ENCODE assay signal across 1 mouse cellular context in the genomic region with DNA sequence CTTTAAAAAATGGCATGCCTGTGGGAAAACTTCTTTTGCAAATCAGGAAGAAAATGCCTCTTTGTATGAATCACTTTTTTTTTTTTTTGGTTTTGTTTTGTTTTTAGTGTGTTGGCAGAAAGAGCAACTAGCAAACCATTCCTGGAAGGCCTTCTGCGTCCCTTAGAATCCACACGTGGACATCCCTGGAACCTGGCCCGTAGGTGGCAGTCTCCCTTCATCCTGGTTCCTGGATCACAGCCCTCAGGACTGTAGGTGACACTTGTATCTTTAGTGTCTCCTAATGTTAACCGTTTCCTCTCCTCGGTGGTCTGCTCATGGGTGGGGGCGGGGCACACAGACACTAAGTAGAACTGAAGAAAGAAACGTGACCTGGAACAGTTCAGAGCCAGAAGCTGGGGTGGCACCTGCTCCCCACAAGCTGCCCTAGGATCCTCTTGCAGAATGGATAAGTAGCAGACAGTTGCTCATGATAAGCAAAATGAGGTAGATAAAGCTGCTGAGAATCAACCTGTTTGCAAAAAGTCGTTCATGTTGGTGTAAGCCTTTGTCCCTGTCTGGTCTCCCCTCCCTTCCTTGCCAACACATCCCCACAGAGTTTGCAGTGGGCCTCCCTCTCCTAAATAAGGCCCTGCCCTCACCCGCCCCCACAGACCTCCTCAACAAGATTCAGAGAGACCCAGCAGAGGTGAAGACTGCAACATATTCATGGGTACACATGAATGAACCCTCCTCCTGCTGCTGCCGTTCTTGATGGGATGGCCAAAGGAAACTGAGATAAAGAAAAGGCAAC.
TF ChIP-seq lines count a peak whose summit lies in the region.

No protein-coding gene starts in this region.

TF ChIP-seq in MEL, 35 proteins besides CTCF, POLR2A, EP300 and RAD21 (continued from another document):
- TF ChIP-seq MXI1 (IDR thresholded peaks at IDR 0.05; ENCODE audit: low read depth, low read length) (peak; percentile 69; the same call in 1 of the 2 replicates), GABPA (IDR thresholded peaks at IDR 0.05; ENCODE audit: low read depth, low read length) (no peak), MYC (IDR thresholded peaks at IDR 0.05; ENCODE audit: low read depth, low read length) (peak; percentile 41; the same call in 1 of the 2 replicates), POLR2AphosphoS5 (IDR thresholded peaks at IDR 0.05; ENCODE audit: borderline replicate concordance, low read depth, low read length) (no peak)
TF ChIP-seq in MEL: peak in this region for 18.
